Mouse (Mus musculus): ENCODE measurements around the gene Lrp10. TPM values are rescaled to one million over a fixed set of nuclear protein-coding genes. Genes with fewer than 3 reads are reported as not detected.

The Lrp10 gene
- polyA plus RNA-seq, 1 experiment from 2014 or later, result 76.5 TPM

DNA sequence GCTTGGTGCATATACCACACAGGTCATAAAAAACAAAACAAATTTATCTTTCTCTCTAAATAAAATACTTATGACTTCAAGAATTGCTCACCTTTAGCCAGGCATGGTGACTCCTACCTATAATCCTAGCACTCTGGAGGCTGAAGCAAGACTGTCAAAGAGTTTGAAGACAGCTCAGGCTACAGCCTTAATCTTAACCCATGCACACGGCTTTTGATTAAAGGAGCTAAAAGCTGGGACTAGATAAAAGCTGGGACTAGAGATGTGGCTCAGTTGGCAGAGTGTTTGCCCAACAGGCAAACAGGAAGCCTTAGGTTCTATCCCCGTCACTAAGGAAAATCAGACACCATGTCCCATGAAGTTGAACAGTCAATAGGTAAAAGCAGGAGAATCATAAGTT, 39.2 kb downstream of the Lrp10 start:
- ATAC-seq (replicated peaks; ENCODE audit: low FRiP score, low read depth) (no peak), DNase-seq (ENCODE audit: low spot score) (no peak)
- no peak for TF ChIP-seq CTCF (IDR thresholded peaks at IDR 0.05; ENCODE audit: low read depth)
- H3K27ac ChIP-seq, result no peak overlapping the region
- no peak overlapping the region for H3K9ac ChIP-seq (ENCODE audit: low read depth, low read length)
- no peak overlapping the region for H3K4me2 ChIP-seq (ENCODE audit: low read length)
- no peaks in the 10 kb centered on the region for H3K4me1 ChIP-seq (replicated peaks; ENCODE audit: insufficient read depth, low read length)
- peaks cover 10% of the 10 kb centered on the region; the same call in 1 of the 2 replicates for H3K36me3 ChIP-seq (ENCODE audit: insufficient read depth, low read length)
- 76% methylated on average over 2 of the region's 2 CpGs for WGBS
- H3K4me3 ChIP-seq (replicated peaks; ENCODE audit: low read depth, low read length), result no peak overlapping the region
- no peaks in the 10 kb centered on the region for H3K9me3 ChIP-seq (replicated peaks; ENCODE audit: low read length)
- H3K27me3 ChIP-seq (ENCODE audit: insufficient read depth, low read length), result no peaks in the 10 kb centered on the region

DNA sequence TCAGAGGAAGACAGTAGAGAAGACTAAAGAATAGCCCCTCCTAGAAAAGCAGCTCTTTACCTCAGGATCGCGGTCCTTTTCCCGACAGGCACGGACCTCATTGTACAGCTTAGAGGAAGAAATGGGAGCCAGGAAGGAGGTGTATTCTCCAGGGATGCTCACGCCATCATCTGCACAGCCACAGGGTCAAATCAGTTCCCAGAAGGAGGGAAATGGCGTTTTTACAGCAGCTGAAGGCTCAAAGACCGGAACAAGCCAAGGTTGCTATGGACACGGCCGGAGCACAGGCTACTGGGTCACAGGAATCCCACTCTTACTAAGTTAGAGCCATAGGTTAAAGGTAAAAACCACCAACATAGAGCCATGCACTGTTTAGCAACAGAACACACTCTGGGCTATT, 45.8 kb downstream of the Lrp10 start:
- no peak for DNase-seq (ENCODE audit: low spot score)
- Histone ChIP-seq H3K9ac (ENCODE audit: low read depth, low read length) (no peak overlapping the region), H3K27me3 (ENCODE audit: insufficient read depth, low read length) (no peaks in the 10 kb centered on the region), H3K36me3 (ENCODE audit: insufficient read depth, low read length) (peaks cover 67% of the 10 kb centered on the region), H3K27ac (no peak overlapping the region), H3K9me3 (replicated peaks; ENCODE audit: low read length) (no peaks in the 10 kb centered on the region), H3K4me2 (ENCODE audit: low read length) (no peak overlapping the region), H3K4me1 (replicated peaks; ENCODE audit: insufficient read depth, low read length) (no peaks in the 10 kb centered on the region), H3K4me3 (replicated peaks; ENCODE audit: low read depth, low read length) (no peak overlapping the region)
- ATAC-seq (replicated peaks; ENCODE audit: low FRiP score, low read depth), result no peak
- TF ChIP-seq CTCF (IDR thresholded peaks at IDR 0.05; ENCODE audit: low read depth), result no peak
- 80% methylated on average over 9 of the region's 9 CpGs for WGBS

DNA sequence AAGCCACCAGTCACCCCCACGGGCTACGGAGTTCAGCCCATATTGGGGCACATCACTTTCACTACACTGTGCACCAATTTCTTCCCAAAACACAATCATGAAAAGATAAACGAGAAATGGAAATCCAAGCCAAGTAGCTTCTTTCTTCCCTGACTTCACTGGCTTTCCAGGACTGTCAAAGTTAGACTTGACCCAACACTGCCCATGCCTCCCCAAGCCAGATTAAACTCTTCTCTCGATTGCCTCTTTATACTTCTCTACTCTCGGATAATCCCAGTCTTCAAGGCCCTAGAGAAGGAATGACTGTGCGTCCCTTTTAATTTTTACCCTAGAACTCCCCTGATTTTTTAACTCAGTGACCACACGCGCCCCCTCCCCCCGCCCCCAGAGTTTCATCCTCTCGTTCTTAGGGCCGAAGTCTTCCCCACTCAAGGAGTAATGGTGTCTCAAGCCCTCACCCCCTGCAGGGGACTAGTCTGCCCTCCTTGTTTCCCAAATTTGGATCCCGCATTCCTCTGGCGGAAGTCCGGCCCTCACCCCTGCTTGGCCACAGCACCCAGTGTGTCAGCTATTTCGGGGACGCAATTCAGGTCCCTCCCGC, 52.9 kb downstream of the Lrp10 start:
- H3K4me1 ChIP-seq (replicated peaks; ENCODE audit: insufficient read depth, low read length), result peaks cover 3% of the 10 kb centered on the region; the same call in 1 of the 2 replicates
- H3K36me3 ChIP-seq (ENCODE audit: insufficient read depth, low read length), result peaks cover 29% of the 10 kb centered on the region
- H3K4me3 ChIP-seq (replicated peaks; ENCODE audit: low read depth, low read length), result peak overlapping the region; percentile 63
- 3% methylated on average over 17 of the region's 17 CpGs for WGBS
- no peak; the same call in 1 of the 2 replicates for ATAC-seq (replicated peaks; ENCODE audit: low FRiP score, low read depth)
- H3K27me3 ChIP-seq (ENCODE audit: insufficient read depth, low read length), result no peaks in the 10 kb centered on the region
- peak overlapping the region; percentile 72 for H3K9ac ChIP-seq (ENCODE audit: low read depth, low read length)
- DNase-seq (ENCODE audit: low spot score), result no peak
- peak overlapping the region; percentile 65 for H3K4me2 ChIP-seq (ENCODE audit: low read length)
- no peaks in the 10 kb centered on the region for H3K9me3 ChIP-seq (replicated peaks; ENCODE audit: low read length)
- peak overlapping the region; percentile 73; the same call in 1 of the 2 replicates for H3K27ac ChIP-seq
- peak; percentile 12; the same call in 1 of the 2 replicates for TF ChIP-seq CTCF (IDR thresholded peaks at IDR 0.05; ENCODE audit: low read depth)

Other genes with a start within 250 kb of the Lrp10 start
- gene Dad1, start 210.0 kb upstream of the Lrp10 start, polyA plus RNA-seq (2015; fragmentation: Nextera tagmentation; extraction: Ambion mirVana), result 544 and 545 TPM in 2 replicates
- 80.9 and 84.4 TPM in 2 replicates for gene Abhd4, start 209.9 kb upstream of the Lrp10 start, polyA plus RNA-seq (2015; fragmentation: Nextera tagmentation; extraction: Ambion mirVana)
- 0.03 TPM in 1 of 2 replicates, not detected in the other for gene Olfr49, start 179.2 kb upstream of the Lrp10 start, polyA plus RNA-seq (2015; fragmentation: Nextera tagmentation; extraction: Ambion mirVana)
- gene Oxa1l, start 103.3 kb upstream of the Lrp10 start, polyA plus RNA-seq (2015; fragmentation: Nextera tagmentation; extraction: Ambion mirVana), result 57.6 and 66.5 TPM in 2 replicates
- 27.8 and 36.4 TPM in 2 replicates for gene Slc7a7, start 46.4 kb upstream of the Lrp10 start, polyA plus RNA-seq (2015; fragmentation: Nextera tagmentation; extraction: Ambion mirVana)
- gene Mrpl52, start 37.2 kb upstream of the Lrp10 start, polyA plus RNA-seq (2015; fragmentation: Nextera tagmentation; extraction: Ambion mirVana), result 357 and 408 TPM in 2 replicates
- gene Mmp14, start 32.5 kb upstream of the Lrp10 start, polyA plus RNA-seq (2015; fragmentation: Nextera tagmentation; extraction: Ambion mirVana), result 107 and 114 TPM in 2 replicates
- 4.3 and 4.4 TPM in 2 replicates for gene Rem2, start 12.0 kb downstream of the Lrp10 start, polyA plus RNA-seq (2015; fragmentation: Nextera tagmentation; extraction: Ambion mirVana)
- 52.2 and 60.1 TPM in 2 replicates for gene Prmt5, start 53.4 kb downstream of the Lrp10 start, polyA plus RNA-seq (2015; fragmentation: Nextera tagmentation; extraction: Ambion mirVana)
- gene Haus4, start 90.5 kb downstream of the Lrp10 start, polyA plus RNA-seq (2015; fragmentation: Nextera tagmentation; extraction: Ambion mirVana), result 41.6 and 46.4 TPM in 2 replicates
- gene Ajuba, start 113.4 kb downstream of the Lrp10 start, polyA plus RNA-seq (2015; fragmentation: Nextera tagmentation; extraction: Ambion mirVana), result 34.6 and 40.9 TPM in 2 replicates
- gene 4931414P19Rik, start 141.9 kb downstream of the Lrp10 start, polyA plus RNA-seq (2015; fragmentation: Nextera tagmentation; extraction: Ambion mirVana), result 6.4 TPM in 2 replicates
- gene Psmb5, start 153.9 kb downstream of the Lrp10 start, polyA plus RNA-seq (2015; fragmentation: Nextera tagmentation; extraction: Ambion mirVana), result 370 and 387 TPM in 2 replicates
- 0.13 TPM in 1 of 2 replicates, not detected in the other for gene Psmb11, start 157.3 kb downstream of the Lrp10 start, polyA plus RNA-seq (2015; fragmentation: Nextera tagmentation; extraction: Ambion mirVana)
- not detected in 2 replicates for gene Gm17606, start 176.8 kb downstream of the Lrp10 start, polyA plus RNA-seq (2015; fragmentation: Nextera tagmentation; extraction: Ambion mirVana)
- 1.4 and 1.6 TPM in 2 replicates for gene Cdh24, start 177.2 kb downstream of the Lrp10 start, polyA plus RNA-seq (2015; fragmentation: Nextera tagmentation; extraction: Ambion mirVana)
- 102 TPM in 2 replicates for gene 1700123O20Rik, start 222.1 kb downstream of the Lrp10 start, polyA plus RNA-seq (2015; fragmentation: Nextera tagmentation; extraction: Ambion mirVana)
- 86.7 and 90.1 TPM in 2 replicates for gene Acin1, start 222.8 kb downstream of the Lrp10 start, polyA plus RNA-seq (2015; fragmentation: Nextera tagmentation; extraction: Ambion mirVana)
- gene Gm29776, start 234.7 kb downstream of the Lrp10 start, polyA plus RNA-seq (2015; fragmentation: Nextera tagmentation; extraction: Ambion mirVana), result 0.07 TPM in 1 of 2 replicates, not detected in the other
- not detected in 2 replicates for gene Cebpe, start 248.0 kb downstream of the Lrp10 start, polyA plus RNA-seq (2015; fragmentation: Nextera tagmentation; extraction: Ambion mirVana)